Mouse (Mus musculus) embryonic facial prominence, embryonic 14.5 days (tissue): ENCODE results near the gene Stxbp2. TPM values are rescaled to one million over a fixed set of nuclear protein-coding genes. Genes with fewer than 3 reads are reported as not detected.

Source experiments
- ATAC-seq: fragments of 200-750 bp; cut with Nextera tagmentation; 2 replicates; pipeline ENCODE4 v1.8.0; 2017; ENCODE audit warnings: low read depth, moderate number of reproducible peaks, moderate TSS enrichment
- DNase-seq: peaks from one replicate; pipeline ENCODE4 v3.0.0-alpha.2; 2015; ENCODE audit warnings: low spot score
- H3K27ac ChIP-seq: fragments of 300-500 bp; sonication (generic); replicated peaks from 2 replicates; pipeline ENCODE4 v1.5.1; 2014; ENCODE audit warnings: low read depth, mild to moderate bottlenecking, low read length, moderate library complexity
- H3K27me3 ChIP-seq: fragments of 300-500 bp; sonication (generic); replicated peaks from 2 replicates; pipeline ENCODE4 v1.6.1; 2014; ENCODE audit warnings: low read length; ENCODE audit not compliant: control insufficient read depth, insufficient read depth
- H3K36me3 ChIP-seq: fragments of 300-500 bp; sonication (generic); 2 replicates; pipeline ENCODE4 v1.6.1; 2014; ENCODE audit warnings: low read length, mixed read lengths; ENCODE audit not compliant: control insufficient read depth, insufficient read depth
- H3K4me1 ChIP-seq: fragments of 300-500 bp; sonication (generic); 2 replicates; pipeline ENCODE4 v1.6.1; 2014; ENCODE audit warnings: antibody characterized with exemption, low read length; ENCODE audit not compliant: control insufficient read depth, insufficient read depth
- H3K4me2 ChIP-seq: fragments of 300-500 bp; sonication (generic); 2 replicates; pipeline ENCODE4 v1.6.1; 2014; ENCODE audit warnings: low read depth, mild to moderate bottlenecking, low read length, moderate library complexity, mixed read lengths
- H3K4me3 ChIP-seq: fragments of 300-500 bp; sonication (generic); 2 replicates; pipeline ENCODE4 v1.5.1; 2014; ENCODE audit warnings: low read depth, mild to moderate bottlenecking, low read length
- H3K9ac ChIP-seq: fragments of 300-500 bp; sonication (generic); 2 replicates; pipeline ENCODE4 v1.6.1; 2014; ENCODE audit warnings: low read depth, mild to moderate bottlenecking, low read length, moderate library complexity, mixed read lengths
- H3K9me3 ChIP-seq: fragments of 300-500 bp; sonication (generic); 2 replicates; pipeline ENCODE4 v1.6.1; 2016; ENCODE audit warnings: low read length; ENCODE audit not compliant: control insufficient read depth
- WGBS: fragments of 180-500 bp; shearing (Covaris S2); extraction: QIAGEN DNeasy Blood & Tissue Kit; methylation state at CpG from one replicate; pipeline ENCODE4 v1.1.7; 2014; 5-methylcytosine and 5-hydroxymethylcytosine counted together
- polyA plus RNA-seq: library from polyadenylated mRNA; unstranded; fragments of >200 nt; fragmentation: Nextera tagmentation; extraction: Ambion mirVana; gene quantifications from 2 replicates; pipeline ENCODE4 v1.2.1, GENCODE M21; 2014

Gene Stxbp2
- polyA plus RNA-seq, 1 experiment from 2014 or later: 23.7 TPM

GRCm38 (mm10) chr8:3665507-3665906, 34.8 kb downstream of the Stxbp2 start, which contains the start of gene Mcemp1:
Gene Mcemp1 (plus strand): TSS chr8:3665754.
- DNase-seq (no peak), ATAC-seq (no peak)
- Histone ChIP-seq H3K27me3 (no peaks in the 10 kb centered on the region), H3K36me3 (no peaks in the 10 kb centered on the region), H3K9ac (no peak within 1 kb of the TSS), H3K4me1 (no peaks in the 10 kb centered on the region), H3K27ac (no peak within 1 kb of the TSS), H3K4me2 (no peak within 1 kb of the TSS), H3K9me3 (no peaks in the 10 kb centered on the region), H3K4me3 (no peak within 1 kb of the TSS)
- WGBS: 54% methylated on average over 6 of the region's 6 CpGs

GRCm38 (mm10) chr8:3670388-3670787, 39.6 kb downstream of the Stxbp2 start:
- H3K4me2 ChIP-seq: no peak overlapping the region
- DNase-seq (no peak), ATAC-seq (no peak)
- H3K36me3 ChIP-seq: no peaks in the 10 kb centered on the region
- no peak overlapping the region for H3K4me3 ChIP-seq
- 69% methylated on average over 2 of the region's 2 CpGs for WGBS
- H3K4me1 ChIP-seq: no peaks in the 10 kb centered on the region; the same call in 1 of the 2 replicates
- H3K27me3 ChIP-seq: no peaks in the 10 kb centered on the region
- H3K27ac ChIP-seq: no peak overlapping the region
- H3K9ac ChIP-seq: no peak overlapping the region
- H3K9me3 ChIP-seq: no peaks in the 10 kb centered on the region

- no peaks in the 10 kb centered on the region; the same call in 1 of the 2 replicates for H3K4me1 ChIP-seq
- H3K27me3 ChIP-seq: no peaks in the 10 kb centered on the region
- H3K9me3 ChIP-seq: no peaks in the 10 kb centered on the region
- DNase-seq (peak; percentile 89), ATAC-seq (peak; percentile 90)
- WGBS: under 1% methylated on average over 23 of the region's 23 CpGs
- H3K4me3 ChIP-seq: peak within 1 kb of the TSS; percentile 53
- peak within 1 kb of the TSS; percentile 60 for H3K4me2 ChIP-seq
- peak within 1 kb of the TSS; percentile 67 for H3K9ac ChIP-seq
- peak within 1 kb of the TSS; percentile 24 for H3K27ac ChIP-seq
- no peaks in the 10 kb centered on the region for H3K36me3 ChIP-seq
Measured at GRCm38 (mm10) chr8:3671980-3672491, 41.3 kb downstream of the Stxbp2 start, which contains the start of gene Fcor. Gene Fcor (minus strand): TSS chr8:3672362.

DNA sequence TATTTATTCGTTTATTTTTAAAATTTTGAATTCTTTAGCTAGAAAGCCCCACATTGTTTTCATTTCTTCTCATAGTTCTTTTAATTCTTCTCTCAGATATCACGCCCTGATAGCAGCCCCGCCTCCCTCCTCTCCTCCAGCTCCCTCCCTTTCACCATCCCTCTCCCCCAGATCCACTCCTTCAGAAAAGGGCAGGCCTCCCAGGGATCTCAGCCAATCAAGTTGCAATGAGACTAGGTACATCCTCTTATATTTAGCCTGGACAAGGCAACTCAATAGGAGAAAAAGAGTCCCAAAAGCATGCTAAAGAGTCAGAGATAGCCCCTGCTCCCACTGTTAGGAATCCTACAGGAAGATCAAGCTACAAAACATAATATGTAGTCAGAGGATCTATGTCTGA, 43.9 kb downstream of the Stxbp2 start:
- no peak for DNase-seq
- Histone ChIP-seq H3K36me3 (peaks cover 10% of the 10 kb centered on the region), H3K4me2 (no peak overlapping the region), H3K9ac (no peak overlapping the region), H3K9me3 (no peaks in the 10 kb centered on the region), H3K27ac (no peak overlapping the region), H3K4me1 (peaks cover 11% of the 10 kb centered on the region; the same call in 1 of the 2 replicates), H3K27me3 (no peaks in the 10 kb centered on the region), H3K4me3 (no peak overlapping the region)
- ATAC-seq: no peak
- WGBS: 56% methylated on average over 3 of the region's 3 CpGs

DNA sequence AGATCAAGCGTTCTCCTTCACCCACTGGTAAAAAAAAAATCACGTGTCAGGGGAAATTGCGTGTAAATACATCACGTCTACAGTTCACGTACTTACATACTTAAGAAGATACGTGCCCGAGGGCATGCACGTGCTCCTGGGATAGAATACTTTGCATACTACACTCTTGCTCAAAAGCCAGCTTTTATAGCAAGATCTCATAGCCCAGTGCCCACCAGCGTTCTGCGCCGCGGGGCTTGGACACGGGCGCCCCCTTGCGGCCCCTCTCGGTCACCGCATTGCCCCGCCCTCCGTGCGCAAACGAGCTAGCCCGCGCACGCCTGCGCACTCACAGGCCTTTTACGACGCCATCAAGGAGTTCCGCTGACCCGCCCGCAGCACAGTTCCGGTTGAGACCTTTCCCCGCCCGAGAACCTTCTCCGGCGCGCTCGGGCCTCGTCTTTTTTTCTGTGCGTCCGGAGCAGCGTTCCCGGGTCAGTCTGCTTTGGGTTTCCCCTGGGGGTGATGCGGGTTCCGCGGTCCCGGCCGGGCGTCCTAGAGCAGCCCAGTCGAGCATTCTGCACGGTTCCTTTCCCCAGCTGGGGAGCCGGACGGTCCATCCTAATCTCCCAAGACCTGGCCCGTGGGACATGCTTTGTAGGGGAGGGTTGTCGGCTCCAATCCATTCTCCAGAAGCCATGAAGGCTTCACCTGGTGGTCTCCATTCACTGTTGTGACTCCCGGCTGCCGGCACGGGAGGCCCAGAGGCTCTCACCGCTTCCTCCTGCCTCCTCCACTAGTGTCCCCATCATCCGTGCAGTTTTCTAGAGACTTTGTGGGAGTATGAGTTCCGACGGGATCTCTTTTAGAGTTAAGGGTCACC, 45.6 kb downstream of the Stxbp2 start, which contains the start of gene Trappc5:
Gene Trappc5 (plus strand): TSS at position 169 of the 862 bp plus-strand sequence.
- H3K36me3 ChIP-seq: peaks cover 26% of the 10 kb centered on the region
- WGBS: under 1% methylated on average over 59 of the region's 61 CpGs
- peak within 1 kb of the TSS; percentile 87 for H3K27ac ChIP-seq
- peak; percentile 90 for ATAC-seq
- peak within 1 kb of the TSS; percentile 84 for H3K4me2 ChIP-seq
- H3K27me3 ChIP-seq: no peaks in the 10 kb centered on the region
- H3K4me1 ChIP-seq: peaks cover 11% of the 10 kb centered on the region; the same call in 1 of the 2 replicates
- peak within 1 kb of the TSS; percentile 94 for H3K9ac ChIP-seq
- peak; percentile 97 for DNase-seq
- peak within 1 kb of the TSS; percentile 98 for H3K4me3 ChIP-seq
- H3K9me3 ChIP-seq: no peaks in the 10 kb centered on the region

GRCm38 (mm10) chr8:3676993-3677579, 46.3 kb downstream of the Stxbp2 start:
- 3% methylated on average over 15 of the region's 15 CpGs for WGBS
- peaks cover 11% of the 10 kb centered on the region; the same call in 1 of the 2 replicates for H3K4me1 ChIP-seq
- no peaks in the 10 kb centered on the region for H3K9me3 ChIP-seq
- no peak for ATAC-seq
- peak overlapping the region; percentile 94 for H3K9ac ChIP-seq
- H3K4me2 ChIP-seq: peak overlapping the region; percentile 84
- DNase-seq: no peak
- H3K27me3 ChIP-seq: no peaks in the 10 kb centered on the region
- H3K27ac ChIP-seq: peak overlapping the region; percentile 87
- H3K36me3 ChIP-seq: peaks cover 31% of the 10 kb centered on the region
- H3K4me3 ChIP-seq: peak overlapping the region; percentile 98

- ATAC-seq: no peak
- no peak for DNase-seq
- Histone ChIP-seq H3K27me3 (no peaks in the 10 kb centered on the region), H3K36me3 (peaks cover 32% of the 10 kb centered on the region), H3K4me2 (no peak overlapping the region), H3K27ac (no peak overlapping the region), H3K9ac (no peak overlapping the region), H3K9me3 (no peaks in the 10 kb centered on the region), H3K4me3 (no peak overlapping the region), H3K4me1 (peaks cover 11% of the 10 kb centered on the region; the same call in 1 of the 2 replicates)
- WGBS: 93% methylated on average over 23 of the region's 23 CpGs
Measured at GRCm38 (mm10) chr8:3678831-3679230, 48.1 kb downstream of the Stxbp2 start.

DNA sequence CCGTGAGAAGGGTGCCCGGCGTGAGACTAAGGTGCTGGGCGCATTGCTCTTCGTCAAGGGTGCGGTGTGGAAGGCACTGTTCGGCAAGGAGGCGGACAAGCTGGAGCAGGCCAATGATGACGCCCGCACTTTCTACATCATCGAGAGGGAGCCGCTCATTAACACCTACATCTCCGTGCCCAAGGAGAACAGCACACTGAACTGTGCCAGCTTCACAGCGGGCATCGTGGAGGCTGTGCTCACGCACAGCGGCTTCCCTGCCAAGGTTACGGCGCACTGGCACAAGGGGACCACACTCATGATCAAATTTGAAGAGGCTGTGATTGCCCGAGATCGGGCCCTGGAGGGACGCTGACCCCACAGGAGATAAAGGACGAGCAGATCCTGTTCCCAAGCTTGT, 48.5 kb downstream of the Stxbp2 start:
- Histone ChIP-seq H3K9me3 (no peaks in the 10 kb centered on the region), H3K27ac (no peak overlapping the region), H3K4me3 (no peak overlapping the region), H3K27me3 (no peaks in the 10 kb centered on the region), H3K9ac (no peak overlapping the region), H3K36me3 (peaks cover 32% of the 10 kb centered on the region), H3K4me1 (peaks cover 11% of the 10 kb centered on the region; the same call in 1 of the 2 replicates), H3K4me2 (no peak overlapping the region)
- WGBS: 94% methylated on average over 23 of the region's 23 CpGs
- DNase-seq: no peak
- no peak for ATAC-seq
